Mouse (Mus musculus) heart, adult 2 months (tissue): ENCODE measurements around the gene Rtn2. TPM values are rescaled to one million over a fixed set of nuclear protein-coding genes. Genes with fewer than 3 reads are reported as not detected.

ENCODE experiments used
- DNase-seq, 2 experiments: peaks; one replicate each; pipeline ENCODE4 v3.0.0; 2021
- H3K27ac ChIP-seq: fragments of 200-600 bp; 2 replicates; pipeline ENCODE4 v1.8.1; 2022
- H3K27me3 ChIP-seq: fragments of 200-500 bp; 2 replicates; pipeline ENCODE4 v1.6.1; 2012; ENCODE audit warnings: mild to moderate bottlenecking, low read length, inconsistent platforms, mixed read lengths; ENCODE audit not compliant: control insufficient read depth, insufficient read depth
- H3K36me3 ChIP-seq: fragments of 200-500 bp; 2 replicates; pipeline ENCODE4 v1.6.1; 2012; ENCODE audit warnings: low read length, inconsistent platforms; ENCODE audit not compliant: control insufficient read depth, insufficient read depth
- H3K4me1 ChIP-seq: fragments of 200-500 bp; 2 replicates; pipeline ENCODE4 v1.6.1; 2011; ENCODE audit warnings: low read length; ENCODE audit not compliant: control insufficient read depth, insufficient read depth
- H3K4me3 ChIP-seq: fragments of 200-600 bp; 2 replicates; pipeline ENCODE4 v1.8.1; 2022
- H3K79me2 ChIP-seq: fragments of 200-500 bp; replicated peaks from 2 replicates; pipeline ENCODE4 v1.6.1; 2012; ENCODE audit warnings: mild to moderate bottlenecking, inconsistent platforms, low read length, moderate library complexity, mixed read lengths; ENCODE audit not compliant: control insufficient read depth, insufficient read depth
- H3K9ac ChIP-seq: fragments of 200-500 bp; 2 replicates; pipeline ENCODE4 v1.6.1; 2012; ENCODE audit warnings: low read depth, mild to moderate bottlenecking, control low read depth, inconsistent platforms, low read length, mixed read lengths
- CTCF ChIP-seq: fragments of 200-600 bp; IDR thresholded peaks from 2 replicates; pipeline ENCODE4 v1.8.1; 2022; ENCODE audit warnings: antibody characterized with exemption, mild to moderate bottlenecking, moderate library complexity
- EP300 ChIP-seq: fragments of 200-500 bp; IDR thresholded peaks from 2 replicates; pipeline ENCODE4 v1.6.1; 2011; ENCODE audit warnings: low read depth, low read length, control low read depth; ENCODE audit not compliant: insufficient read depth
- POLR2A ChIP-seq: fragments of 200-500 bp; IDR thresholded peaks from 2 replicates; pipeline ENCODE4 v1.6.1; 2011; ENCODE audit warnings: mild to moderate bottlenecking, low read depth, low read length, control low read depth; ENCODE audit not compliant: insufficient read depth
- WGBS: fragments of 180-500 bp; shearing (Covaris S2); methylation state at CpG from one replicate; pipeline ENCODE4 v1.1.7; 2018; 5-methylcytosine and 5-hydroxymethylcytosine counted together
- intact Hi-C: fragments of 180-260 bp; cut with DNase I; formaldehyde crosslinking; loops from one replicate; pipeline ENCODE4 v1.15.1; 2025
- polyA plus RNA-seq: library from polyadenylated mRNA; depleted of rRNA; stranded (reverse); fragments of >200 nt; gene quantifications from 2 replicates; pipeline ENCODE4 v1.2.3, GENCODE M21; 2012
- total RNA-seq, 2 experiments: library from RNA; stranded (reverse); gene quantifications; 2 replicates each; pipeline ENCODE4 v1.2.3; 2021

The Rtn2 gene
- total and polyA plus RNA-seq, 3 experiments, result 114 to 273 (median 136) TPM

DNA sequence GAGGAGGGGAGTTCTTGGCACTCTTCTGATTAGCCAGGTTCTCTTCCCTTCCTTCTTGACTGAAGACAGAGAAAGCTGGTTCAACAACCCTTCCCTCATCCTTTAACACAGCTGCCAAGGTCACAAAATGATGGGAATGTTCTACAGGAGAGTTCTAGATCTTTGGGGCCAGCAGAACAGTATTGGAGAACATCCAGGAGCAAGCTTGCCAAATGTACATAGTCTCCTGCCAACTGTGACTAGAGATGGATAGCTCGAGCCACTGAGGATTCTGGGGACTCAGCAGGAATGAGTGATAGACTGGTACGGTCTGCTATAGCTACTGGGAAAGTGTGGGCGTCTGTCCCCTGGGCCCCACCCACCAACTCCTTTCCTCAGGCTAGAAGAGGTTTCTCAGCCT, 24.1 kb upstream of the Rtn2 start:
- peak; percentile 25 to 52 for DNase-seq
- WGBS, result 12% methylated on average over 3 of the region's 3 CpGs
- no peaks in the 10 kb centered on the region for H3K79me2 ChIP-seq
- no peaks in the 10 kb centered on the region for H3K27me3 ChIP-seq
- peaks cover 2% of the 10 kb centered on the region; the same call in 1 of the 2 replicates for H3K4me1 ChIP-seq
- H3K36me3 ChIP-seq, result peaks cover 8% of the 10 kb centered on the region; the same call in 1 of the 2 replicates
- H3K9ac ChIP-seq, result no peak overlapping the region
- H3K27ac ChIP-seq, result no peak overlapping the region; the same call in 1 of the 2 replicates
- no peak overlapping the region for H3K4me3 ChIP-seq
- intact Hi-C loops, result no loop called here
- TF ChIP-seq POLR2A (no peak), EP300 (no peak), CTCF (no peak)

GRCm38 (mm10) chr7:19265147-19265546, 17.3 kb upstream of the Rtn2 start:
- 38% methylated on average over 7 of the region's 7 CpGs for WGBS
- no peak for TF ChIP-seq CTCF
- no peak for TF ChIP-seq EP300
- no peak for TF ChIP-seq POLR2A
- peak in 1 of 2 experiments; percentile 42 for DNase-seq
- Histone ChIP-seq H3K27me3 (no peaks in the 10 kb centered on the region), H3K27ac (peak overlapping the region; percentile 36; the same call in 1 of the 2 replicates), H3K4me1 (peaks cover 27% of the 10 kb centered on the region), H3K9ac (no peak overlapping the region), H3K79me2 (peaks cover 8% of the 10 kb centered on the region), H3K4me3 (no peak overlapping the region), H3K36me3 (peaks cover 5% of the 10 kb centered on the region; the same call in 1 of the 2 replicates)
- intact Hi-C loops, result no loop called here

GRCm38 (mm10) chr7:19265928-19266822, 16.2 kb upstream of the Rtn2 start:
- intact Hi-C loops, result no loop called here
- H3K4me1 ChIP-seq, result peaks cover 27% of the 10 kb centered on the region
- 41% methylated on average over 10 of the region's 10 CpGs for WGBS
- H3K79me2 ChIP-seq, result peaks cover 8% of the 10 kb centered on the region
- H3K9ac ChIP-seq, result peak overlapping the region; percentile 12; the same call in 1 of the 2 replicates
- DNase-seq, result peak; percentile 33 to 64
- TF ChIP-seq POLR2A, result no peak
- no peak for TF ChIP-seq CTCF
- no peak for TF ChIP-seq EP300
- peak overlapping the region; percentile 37; the same call in 1 of the 2 replicates for H3K27ac ChIP-seq
- H3K27me3 ChIP-seq, result no peaks in the 10 kb centered on the region
- H3K4me3 ChIP-seq, result no peak overlapping the region
- peaks cover 5% of the 10 kb centered on the region; the same call in 1 of the 2 replicates for H3K36me3 ChIP-seq

GRCm38 (mm10) chr7:19267051-19267450, 15.4 kb upstream of the Rtn2 start:
- H3K9ac ChIP-seq, result 0 out of 2 replicates have a peak overlapping the region, but pooled peaks have one; percentile 0

GRCm38 (mm10) chr7:19268993-19269681, 13.3 kb upstream of the Rtn2 start:
- H3K4me1 ChIP-seq, result peaks cover 27% of the 10 kb centered on the region

More at GRCm38 (mm10) chr7:19267051-19267450, 15.4 kb upstream of the Rtn2 start:
- peaks cover 8% of the 10 kb centered on the region for H3K79me2 ChIP-seq
- H3K36me3 ChIP-seq, result peaks cover 5% of the 10 kb centered on the region; the same call in 1 of the 2 replicates
- H3K4me1 ChIP-seq, result peaks cover 27% of the 10 kb centered on the region
- no peaks in the 10 kb centered on the region for H3K27me3 ChIP-seq
- H3K4me3 ChIP-seq, result no peak overlapping the region
- peak in 1 of 2 experiments; percentile 27 for DNase-seq
- intact Hi-C loops, result no loop called here
- H3K27ac ChIP-seq, result peak overlapping the region; percentile 47
- 38% methylated on average over 10 of the region's 10 CpGs for WGBS
- TF ChIP-seq EP300 (no peak), POLR2A (no peak), CTCF (no peak)

More at GRCm38 (mm10) chr7:19268993-19269681, 13.3 kb upstream of the Rtn2 start:
- H3K9ac ChIP-seq, result peak overlapping the region; percentile 77
- H3K36me3 ChIP-seq, result peaks cover 5% of the 10 kb centered on the region; the same call in 1 of the 2 replicates
- no peaks in the 10 kb centered on the region for H3K27me3 ChIP-seq
- peak overlapping the region; percentile 65 for H3K4me3 ChIP-seq
- 21% methylated on average over 10 of the region's 10 CpGs for WGBS
- H3K79me2 ChIP-seq, result peaks cover 8% of the 10 kb centered on the region
- intact Hi-C loops, result no loop called here
- DNase-seq, result peak in 1 of 2 experiments; percentile 44
- H3K27ac ChIP-seq, result peak overlapping the region; percentile 90
- TF ChIP-seq POLR2A (no peak), EP300 (no peak), CTCF (no peak)
